25 mouse cellular contexts compared by ENCODE assay signal in the genomic region with DNA sequence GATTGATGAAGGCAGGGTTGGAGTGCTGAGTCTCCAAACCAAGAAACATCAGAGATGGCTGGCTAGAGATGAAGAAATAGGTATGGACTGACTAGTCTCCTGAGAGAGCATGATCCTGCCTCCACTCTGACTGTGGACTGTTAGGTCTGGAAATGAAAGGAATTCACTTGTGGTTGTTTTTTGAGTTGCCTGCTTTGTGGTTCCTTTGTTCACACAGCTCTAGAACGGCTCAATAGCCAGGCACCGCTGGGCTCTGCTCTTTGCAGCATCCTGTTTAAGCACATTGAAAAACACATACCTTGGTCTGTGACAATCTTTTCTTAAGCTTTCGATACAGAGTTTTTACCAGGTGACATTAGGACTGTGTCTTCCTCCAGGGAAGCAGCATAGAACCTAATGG.
DNase-seq lines count a peak whose midpoint lies in the region; ATAC-seq lines count a peak whose summit lies in the region.
"Had no signal": no experiment of that assay in that cellular context is flagged by ENCODE, and none has a peak within 500 bp of the region (broad histone marks: within the 10 kb centered on the region; RNA-seq: fewer than 3 reads in every experiment).

No protein-coding gene starts in this region.

- peaks cover 83% of the 10 kb centered on the region for H3K4me1 ChIP-seq in limb, embryonic 12.5 days (replicated peaks)
- H3K4me1 ChIP-seq in limb, embryonic 10.5 days: peaks cover 63% of the 10 kb centered on the region

- no peak for DNase-seq in limb, embryonic 10.5 days (ENCODE audit: low spot score)
- DNase-seq in Muller cell, postnatal 12 days (ENCODE audit: inconsistent ontology term): peak; percentile 63
- peak; percentile 16 for DNase-seq in fibroblast of lung, adult 2 months (ENCODE audit: low read depth)
- no peak for DNase-seq in thymus, postnatal 25 days
- no peak for DNase-seq in kidney, postnatal 25 days
- DNase-seq: adrenal gland, adult 2 months; adrenal gland, postnatal 25 days; cerebellum, adult 18-20 months; cerebellum, adult 9-10 months; cerebellum, postnatal 14 days; forebrain, postnatal 0 days; gastrocnemius, adult 2 months; gastrocnemius, postnatal 25 days; heart, adult 2 months; heart, postnatal 14 days; heart, postnatal 4 days had no signal

- no peak overlapping the region for H3K9ac ChIP-seq in limb, embryonic 12.5 days (replicated peaks)
- H3K9ac ChIP-seq: forebrain, postnatal 0 days; heart, embryonic 12.5 days; heart, embryonic 15.5 days; hindbrain, embryonic 14.5 days had no signal

- no peak overlapping the region for H3K4me3 ChIP-seq in limb, embryonic 12.5 days (replicated peaks)
- no peak overlapping the region for H3K4me3 ChIP-seq in limb, embryonic 10.5 days
- H3K4me3 ChIP-seq: gastrocnemius, adult 2 months; heart, adult 2 months; heart, embryonic 12.5 days; heart, embryonic 15.5 days had no signal

- no peak for ATAC-seq in limb, embryonic 12.5 days (ENCODE audit: insufficient number of reproducible peaks, insufficient read depth, low FRiP score, low TSS enrichment, low read depth)
- ATAC-seq: forebrain, embryonic 14.5 days; forebrain, postnatal 0 days; hindbrain, postnatal 0 days; inflammation-experienced regulatory T-cells, adult 6 months; intestine, embryonic 16.5 days; Patski had no signal

- no peaks in the 10 kb centered on the region for H3K9me3 ChIP-seq in limb, embryonic 12.5 days
- no peaks in the 10 kb centered on the region for H3K9me3 ChIP-seq in limb, embryonic 10.5 days (replicated peaks)
- H3K9me3 ChIP-seq: heart, embryonic 12.5 days; heart, embryonic 15.5 days had no signal

- H3K27me3 ChIP-seq in limb, embryonic 12.5 days: no peaks in the 10 kb centered on the region
- H3K27me3 ChIP-seq in limb, embryonic 10.5 days (ENCODE audit: low read depth, poor library complexity, severe bottlenecking): no peaks in the 10 kb centered on the region
- H3K27me3 ChIP-seq: heart, embryonic 12.5 days; heart, embryonic 15.5 days; Patski had no signal

- no peak overlapping the region for H3K4me2 ChIP-seq in limb, embryonic 12.5 days
- H3K4me2 ChIP-seq: heart, embryonic 12.5 days; heart, embryonic 15.5 days; hindbrain, embryonic 14.5 days had no signal

- no peaks in the 10 kb centered on the region for H3K36me3 ChIP-seq in limb, embryonic 12.5 days
- H3K36me3 ChIP-seq in limb, embryonic 10.5 days: peaks cover 4% of the 10 kb centered on the region
- H3K36me3 ChIP-seq: heart, embryonic 12.5 days; heart, embryonic 15.5 days had no signal

- peak overlapping the region; percentile 37; the same call in 1 of the 2 replicates for H3K27ac ChIP-seq in limb, embryonic 12.5 days
- no peak overlapping the region for H3K27ac ChIP-seq in limb, embryonic 10.5 days
- H3K27ac ChIP-seq: gastrocnemius, adult 2 months; heart, adult 2 months; heart, embryonic 15.5 days; hindbrain, embryonic 14.5 days; hindbrain, postnatal 0 days had no signal

- WGBS in limb, embryonic 12.5 days: 70% methylated on average over 3 of the region's 3 CpGs
- WGBS in limb, embryonic 10.5 days: 78% methylated on average over 3 of the region's 3 CpGs

Comparison
In these comparisons a context has a peak if more than half of its experiments do, and no peak if none do; other contexts are left out.
1. DNase-seq: peak in Muller cell, postnatal 12 days (single experiment) and fibroblast of lung, adult 2 months (single experiment); none in limb, embryonic 10.5 days (single experiment), thymus, postnatal 25 days (single experiment) and kidney, postnatal 25 days (0 of 2).